Mouse (Mus musculus) ZHBTc4 (cell line): ENCODE results near the gene Rbfox2.

Experiments used
- DNase-seq: peaks from one replicate; pipeline ENCODE4 v3.0.0-alpha.2; 2011; ENCODE audit warnings: low read depth, low spot score

Gene Rbfox2

DNA sequence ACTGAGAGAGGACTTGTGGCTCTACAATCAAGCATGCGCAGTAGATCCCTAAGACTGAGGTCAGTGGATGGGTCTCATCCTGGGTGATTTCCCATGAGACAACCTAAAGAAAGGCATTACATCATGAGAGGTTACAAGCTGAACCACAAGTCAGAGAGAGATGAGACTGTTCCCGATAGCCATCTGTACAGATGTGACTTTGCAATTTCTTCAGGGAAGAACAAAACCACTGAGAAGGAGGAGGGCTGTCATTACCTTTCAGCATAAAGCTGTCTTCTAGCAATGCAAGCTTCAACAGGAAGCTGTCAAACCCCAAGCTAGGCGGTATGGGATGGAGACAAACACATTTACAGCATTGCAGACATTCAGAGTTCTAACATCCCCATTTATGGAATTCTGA lies 157.3 kb downstream of the Rbfox2 start:
- no peak for DNase-seq

DNA sequence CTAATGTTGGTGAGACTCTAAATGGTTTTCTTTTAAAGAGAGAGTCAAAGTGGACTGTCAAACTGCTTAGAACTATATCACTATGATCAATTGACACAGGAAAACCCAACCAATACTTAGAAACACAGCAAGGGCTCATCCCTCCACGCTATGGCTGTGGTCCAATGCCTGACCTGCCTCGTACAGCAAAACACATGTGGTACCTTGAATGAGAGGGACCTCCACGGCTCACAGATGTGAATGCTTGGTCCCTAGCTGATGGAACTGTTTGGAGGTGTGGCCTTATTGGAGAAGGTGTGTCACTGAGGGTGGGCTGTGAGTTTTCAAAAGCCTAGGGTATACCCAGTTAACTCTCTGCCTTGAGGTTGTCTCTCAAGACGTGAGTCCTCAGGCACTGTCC lies 159.9 kb downstream of the Rbfox2 start:
- DNase-seq: no peak

DNA sequence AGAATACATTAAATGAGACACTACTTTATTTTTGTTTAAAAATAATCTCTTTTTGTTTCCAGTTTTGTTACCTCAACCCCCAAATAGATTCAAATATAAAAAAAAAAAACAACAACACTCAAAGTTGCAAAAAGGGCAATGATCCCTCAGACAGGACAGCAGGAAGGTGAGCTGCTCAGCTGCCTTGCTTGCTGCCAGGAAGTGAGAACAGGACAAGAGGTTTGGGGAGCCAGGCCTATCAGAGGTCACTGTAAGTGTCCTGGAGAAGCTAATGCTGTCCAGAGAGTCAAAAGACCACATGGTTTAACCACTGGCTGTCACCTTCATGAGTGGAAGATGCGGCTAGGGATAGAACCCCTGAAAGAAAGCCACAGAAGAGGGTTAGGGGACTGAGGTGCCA lies 161.8 kb downstream of the Rbfox2 start:
- DNase-seq: no peak

DNA sequence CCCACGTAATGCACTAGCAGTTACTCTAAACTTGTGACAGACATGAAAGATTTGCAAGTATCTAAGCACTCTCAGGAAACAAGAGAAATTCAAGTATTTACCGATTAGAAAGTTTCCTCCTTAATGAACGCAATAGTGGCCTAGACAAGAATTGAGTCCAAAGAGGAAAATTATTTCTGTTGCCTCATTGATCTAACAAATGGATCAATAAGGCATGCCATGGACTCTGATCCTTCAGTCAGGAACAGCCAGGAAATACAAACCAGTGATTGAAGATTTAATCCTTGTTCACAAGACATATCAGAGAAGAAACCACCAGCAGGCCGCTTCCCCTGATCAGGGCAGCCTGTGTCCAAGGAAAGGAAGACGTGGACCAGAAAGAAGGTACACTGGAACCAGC lies 164.0 kb downstream of the Rbfox2 start:
- no peak for DNase-seq

DNA sequence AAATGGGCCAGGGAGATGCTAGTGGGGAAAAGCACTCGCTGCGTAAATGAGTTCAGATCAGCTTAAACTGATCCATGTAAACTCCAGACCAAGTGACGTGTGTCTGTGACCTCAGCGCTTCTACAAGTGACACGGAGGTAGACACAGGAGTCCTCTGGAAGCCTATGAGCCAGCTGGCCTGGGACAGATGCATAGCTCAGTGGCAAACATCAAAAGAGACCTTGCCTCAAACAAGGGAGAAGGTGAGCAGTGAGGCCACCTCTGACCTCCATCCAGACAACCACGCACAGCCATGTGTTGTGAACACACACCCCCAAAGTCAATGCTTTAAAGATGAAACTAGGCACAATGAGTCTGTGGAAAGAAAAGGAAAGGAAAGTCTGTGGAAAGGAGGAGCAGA lies 164.5 kb downstream of the Rbfox2 start:
- DNase-seq: no peak

DNA sequence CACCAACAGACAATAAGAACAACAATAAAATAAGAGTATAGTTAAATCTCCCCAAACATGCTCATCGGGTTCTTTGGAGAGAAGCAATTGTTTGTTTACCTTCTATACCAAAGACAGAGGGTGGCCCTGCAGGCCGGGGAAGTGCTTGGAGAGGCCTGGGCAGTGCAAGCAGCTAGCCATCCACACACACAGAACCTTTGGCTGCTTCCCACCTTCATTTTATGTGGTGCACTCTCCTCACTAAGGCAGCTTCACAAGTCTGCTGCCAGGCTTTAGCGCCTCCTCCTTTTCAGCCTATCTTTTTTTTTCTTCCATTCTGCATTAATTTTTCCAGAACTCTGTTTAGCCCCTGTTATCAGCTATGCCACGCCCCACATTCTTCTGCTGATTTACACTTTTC lies 165.1 kb downstream of the Rbfox2 start:
- DNase-seq: no peak

DNA sequence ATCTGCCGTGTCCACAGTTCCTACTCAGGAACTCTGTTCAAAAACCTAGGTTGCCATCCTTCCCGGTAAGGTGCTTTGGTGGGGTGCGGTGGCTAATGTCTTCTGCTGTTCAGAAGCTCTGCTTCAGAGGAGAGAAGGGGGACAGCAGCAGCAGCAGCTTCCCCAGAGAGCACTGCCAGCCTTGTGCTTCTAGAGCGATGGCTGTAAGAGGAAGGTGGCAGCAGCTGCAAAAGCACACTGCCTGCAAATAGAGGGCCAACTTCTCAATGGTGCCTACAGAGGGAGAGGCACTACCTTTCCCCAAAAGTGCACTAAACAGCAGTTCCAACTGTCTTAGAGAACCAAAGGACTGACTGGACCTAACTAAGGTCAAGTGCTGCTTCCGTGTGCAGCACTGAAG lies 168.5 kb downstream of the Rbfox2 start:
- no peak for DNase-seq

DNA sequence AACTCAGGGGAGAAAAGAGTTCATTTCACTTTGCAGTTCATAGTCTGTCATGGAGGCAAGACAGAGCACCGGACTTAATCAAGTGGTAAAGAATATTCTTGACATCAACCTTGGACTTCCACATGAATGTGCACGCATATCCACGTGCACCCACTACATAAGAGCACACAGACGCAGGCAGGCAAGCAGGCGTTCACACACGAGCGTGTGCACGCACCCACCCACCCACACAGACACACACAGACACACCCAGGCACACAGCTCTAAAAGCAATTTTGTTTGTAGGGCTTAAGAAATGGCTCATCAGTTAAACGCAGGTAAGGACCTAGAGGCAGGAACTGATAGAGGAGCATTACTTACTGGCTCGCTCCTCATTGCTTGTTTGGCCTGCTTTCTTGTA lies 172.3 kb downstream of the Rbfox2 start:
- DNase-seq: no peak

DNA sequence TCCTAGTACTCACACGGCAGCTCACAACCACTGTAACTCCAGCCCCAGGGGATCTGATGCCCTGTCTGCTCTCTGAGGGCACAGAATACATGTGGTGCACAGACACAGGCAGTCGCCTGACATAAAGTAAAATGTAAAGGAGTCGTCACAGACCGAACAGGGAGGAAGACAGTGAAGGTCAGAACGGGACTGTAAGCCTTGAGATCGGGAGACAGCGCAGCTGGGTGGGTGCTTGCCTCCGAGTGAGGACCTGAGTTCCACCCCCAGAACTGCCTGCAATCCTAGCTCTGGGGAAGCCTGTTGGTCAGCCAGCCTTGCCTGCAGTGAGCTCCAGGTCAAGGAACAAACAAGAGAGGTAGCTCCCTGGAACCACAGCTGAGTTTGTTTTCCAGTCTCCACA lies 177.7 kb downstream of the Rbfox2 start:
- no peak for DNase-seq

DNA sequence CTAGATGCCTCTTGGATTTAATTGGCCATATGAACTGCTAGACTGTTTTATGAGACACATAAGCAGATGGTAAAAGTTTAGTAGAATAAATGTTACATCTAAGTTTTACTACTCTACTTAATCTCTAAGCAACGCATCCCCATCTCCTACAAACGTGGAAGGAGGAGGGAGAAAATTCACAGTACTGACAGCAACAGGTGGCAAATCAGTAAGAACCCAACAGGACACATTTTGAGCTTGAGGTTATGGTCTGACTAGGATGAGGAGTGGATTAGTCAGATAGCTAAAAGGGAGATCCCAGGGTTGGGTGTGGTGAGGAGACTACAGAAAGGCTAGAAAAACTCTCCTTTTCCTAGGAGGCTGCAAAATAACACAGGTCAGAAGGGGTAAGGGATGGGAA lies 179.1 kb downstream of the Rbfox2 start:
- no peak for DNase-seq

DNA sequence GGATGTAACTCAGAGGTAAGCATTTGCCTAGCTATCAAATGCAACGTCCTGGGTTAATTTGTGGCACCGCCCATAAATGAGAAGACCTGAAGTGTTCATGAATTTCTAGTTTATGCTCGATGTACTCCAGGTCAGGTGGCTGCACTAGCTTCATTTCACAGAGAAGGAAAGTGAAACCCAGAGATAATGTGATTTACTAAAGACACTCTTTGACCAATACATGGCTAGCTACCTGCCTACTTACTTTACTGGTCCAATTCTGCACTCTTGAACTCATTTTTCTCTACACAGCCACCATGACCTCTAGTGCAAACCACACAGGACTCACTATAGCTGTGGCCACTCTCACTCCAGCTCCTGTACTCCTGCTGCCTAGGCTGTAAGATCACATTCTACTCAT lies 180.1 kb downstream of the Rbfox2 start:
- DNase-seq: no peak

DNA sequence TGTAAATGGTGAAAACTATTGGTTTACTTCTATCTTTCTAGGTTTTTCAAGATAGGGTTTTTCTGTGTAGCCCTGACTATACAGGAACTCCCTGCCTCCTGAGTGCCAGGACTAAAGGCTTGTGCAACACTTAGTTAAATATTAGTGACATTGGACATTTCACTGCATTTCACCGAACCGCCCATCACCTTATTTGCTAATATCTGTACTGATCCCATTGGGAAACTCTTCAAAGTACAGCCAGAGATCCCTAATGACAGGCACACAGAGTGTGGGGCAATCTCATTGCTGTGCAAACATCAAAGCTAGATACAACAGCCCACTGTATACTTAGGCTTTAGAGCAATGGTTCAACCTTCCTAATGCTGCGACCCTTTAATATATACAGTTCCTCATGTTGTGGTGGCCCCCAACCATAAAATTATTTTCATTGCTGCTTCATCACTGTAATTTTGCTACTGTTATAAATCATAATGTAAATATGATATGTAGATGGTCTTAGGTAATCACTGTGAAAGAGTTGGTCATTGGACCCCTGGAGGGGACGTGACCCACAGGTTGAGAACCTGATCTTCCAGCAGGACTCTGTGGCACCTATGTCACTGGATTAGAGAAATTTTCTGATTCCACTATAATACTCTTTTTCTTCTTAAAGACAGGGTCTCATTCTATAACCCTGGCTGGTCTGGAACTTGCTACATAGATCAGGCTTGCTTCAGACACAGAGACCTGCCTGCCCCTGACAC lies 182.3 kb downstream of the Rbfox2 start:
- no peak for DNase-seq

DNA sequence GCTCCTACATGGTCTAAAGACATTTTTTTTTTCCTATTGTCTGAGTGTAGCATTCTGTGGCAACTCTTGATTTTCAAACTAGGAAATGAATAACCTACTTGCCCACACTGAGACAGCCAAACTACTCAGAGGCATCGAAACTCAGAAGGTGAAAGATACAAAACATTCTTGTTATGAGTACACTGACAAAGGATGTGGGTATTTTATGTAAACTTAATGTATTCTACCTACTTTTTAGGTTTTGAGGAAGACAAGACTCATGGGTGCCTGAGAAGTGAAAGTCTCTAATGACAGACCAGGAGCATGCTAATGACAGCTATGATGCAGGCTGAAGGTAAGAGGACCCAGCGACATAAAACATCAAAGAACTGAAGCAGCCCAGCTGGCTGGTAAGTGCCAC lies 184.0 kb downstream of the Rbfox2 start:
- no peak for DNase-seq

DNA sequence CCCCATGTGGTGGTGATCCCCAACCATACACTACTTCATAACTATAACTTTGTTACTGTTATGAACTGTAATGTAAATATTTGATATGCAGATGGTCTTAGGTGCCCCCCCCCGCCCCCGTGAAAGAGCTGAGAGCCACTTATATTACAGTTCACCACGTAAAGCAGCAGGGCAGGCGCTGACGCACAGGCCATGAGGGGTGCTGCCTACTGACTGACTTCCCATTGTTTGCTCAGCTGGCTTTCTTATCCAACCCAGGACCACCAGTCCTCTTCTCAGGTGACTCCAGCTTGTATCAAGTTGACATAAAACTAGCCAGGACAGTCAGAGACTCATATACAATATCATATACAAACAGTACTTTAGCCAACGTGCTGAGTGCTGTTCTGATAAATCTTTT lies 184.6 kb downstream of the Rbfox2 start:
- no peak for DNase-seq

DNA sequence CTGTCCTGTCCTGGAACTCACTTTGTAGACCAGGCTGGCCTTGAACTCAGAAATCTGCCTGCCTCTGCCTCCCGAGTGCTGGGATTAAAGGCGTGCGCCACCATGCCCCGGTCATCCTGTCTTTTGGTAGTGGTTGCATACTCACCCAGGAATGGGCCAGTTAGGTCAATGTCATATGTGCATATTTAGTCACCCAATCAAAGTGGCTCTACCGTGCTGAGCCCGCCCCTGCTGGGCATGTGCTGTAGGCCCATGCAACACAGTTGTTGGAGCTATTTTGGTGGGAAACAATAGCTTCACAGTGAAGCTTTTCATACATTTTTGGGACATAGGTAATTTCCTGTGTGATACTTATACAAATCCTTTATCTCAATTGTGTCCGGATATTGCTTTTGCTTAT lies 187.1 kb downstream of the Rbfox2 start:
- DNase-seq: peak; percentile 72

DNA sequence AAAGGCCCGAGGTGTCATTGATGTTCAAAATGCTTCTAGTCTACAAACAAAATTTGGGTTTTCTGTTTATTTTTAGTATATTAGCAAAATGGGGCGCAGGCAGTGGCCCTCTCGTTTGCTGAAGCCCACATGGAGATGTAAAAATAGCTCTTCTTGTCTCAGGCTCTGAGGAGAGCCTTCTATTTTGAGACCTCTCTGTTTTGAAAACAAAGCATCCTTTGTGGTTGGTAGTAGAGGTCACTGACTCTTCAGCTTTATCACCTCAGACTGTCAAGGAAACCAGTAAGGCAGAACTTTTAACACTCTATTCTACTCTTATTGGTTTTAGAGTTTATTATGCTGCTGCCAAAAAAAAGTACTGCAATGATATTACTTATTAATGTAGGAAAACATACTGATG lies 189.6 kb downstream of the Rbfox2 start:
- DNase-seq: no peak

DNA sequence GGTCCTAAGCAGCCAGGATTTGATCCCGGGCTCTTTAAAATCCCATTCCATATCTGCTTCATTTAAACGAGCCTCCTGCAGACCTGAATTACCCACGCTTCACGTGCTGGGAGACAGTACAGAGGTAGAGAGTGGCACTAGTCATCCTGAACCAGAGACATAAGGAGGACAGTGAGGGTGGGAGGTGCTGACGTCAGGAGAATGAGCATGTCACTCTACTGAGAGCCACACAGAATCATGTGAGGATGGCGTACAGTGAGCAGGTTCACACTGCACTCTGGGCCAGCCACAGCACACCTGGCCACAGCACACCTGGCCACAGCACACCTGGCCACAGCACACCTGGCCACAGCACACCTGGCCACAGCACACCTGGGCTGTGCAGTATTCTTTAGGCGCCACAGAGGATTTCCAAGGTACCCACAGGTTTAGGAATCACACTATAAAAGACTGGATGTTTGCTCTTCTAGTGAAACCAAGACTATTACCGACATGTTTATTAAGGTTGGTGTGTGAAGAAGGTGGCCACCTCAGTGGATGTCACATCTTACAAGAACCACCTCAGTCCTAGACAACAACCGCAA lies 190.6 kb downstream of the Rbfox2 start:
- DNase-seq: no peak

DNA sequence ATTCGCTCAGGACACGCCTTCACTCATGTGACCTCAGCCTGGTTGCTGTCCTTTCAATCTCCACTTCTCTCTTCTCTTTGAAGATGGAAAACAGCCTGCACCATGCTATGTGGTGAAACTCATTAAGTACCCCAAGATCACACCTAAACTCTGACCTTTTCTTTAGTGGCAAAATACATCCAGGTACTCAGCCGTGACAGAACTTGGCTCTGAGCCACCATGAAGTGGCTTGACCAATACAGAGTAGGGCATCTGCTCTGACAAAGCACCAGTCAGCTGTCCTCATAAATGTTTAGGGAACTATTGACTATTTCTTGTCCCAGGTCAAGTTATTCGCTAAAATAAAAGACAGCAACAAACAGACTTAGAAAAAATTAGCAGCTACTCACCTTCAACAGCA lies 191.3 kb downstream of the Rbfox2 start:
- peak; percentile 46 for DNase-seq

DNA sequence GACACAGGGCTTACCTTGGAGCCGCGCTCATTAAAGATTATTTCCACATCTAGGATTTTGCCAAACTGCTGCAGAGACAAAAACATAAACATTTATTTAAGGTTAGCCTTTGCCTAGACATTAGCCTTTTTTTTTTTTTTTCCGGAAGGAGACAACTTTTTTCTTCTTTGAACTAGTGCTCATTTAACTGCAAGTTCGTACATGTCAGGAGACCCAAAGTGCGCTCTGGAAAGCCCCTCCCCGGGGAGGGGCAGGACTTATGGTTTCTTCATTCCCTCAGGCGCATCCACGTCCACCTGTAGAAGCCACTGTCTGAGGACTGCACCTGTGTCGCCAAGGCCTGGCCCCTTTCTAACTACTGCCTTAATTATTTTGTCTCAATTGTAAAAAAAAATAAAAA lies 193.2 kb downstream of the Rbfox2 start:
- peak; percentile 47 for DNase-seq

DNA sequence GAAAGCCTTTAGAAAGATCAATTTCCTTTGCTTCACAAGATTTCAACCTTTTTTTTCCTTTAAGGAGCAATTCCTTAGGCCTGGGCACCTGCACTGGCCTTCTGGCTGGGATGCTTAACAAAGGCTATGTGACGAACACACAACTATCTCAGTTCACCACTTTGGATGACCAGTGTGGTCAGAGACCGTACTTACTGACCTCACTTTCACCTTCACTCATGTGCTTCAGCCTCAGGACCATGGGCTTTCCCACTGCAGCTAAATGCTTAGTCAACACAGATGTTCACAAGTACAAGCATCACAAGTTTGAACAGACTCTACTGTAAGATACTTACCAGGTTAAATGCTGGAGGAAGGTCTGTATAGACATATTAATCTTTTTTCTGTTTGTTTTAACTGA lies 194.4 kb downstream of the Rbfox2 start:
- no peak for DNase-seq

DNA sequence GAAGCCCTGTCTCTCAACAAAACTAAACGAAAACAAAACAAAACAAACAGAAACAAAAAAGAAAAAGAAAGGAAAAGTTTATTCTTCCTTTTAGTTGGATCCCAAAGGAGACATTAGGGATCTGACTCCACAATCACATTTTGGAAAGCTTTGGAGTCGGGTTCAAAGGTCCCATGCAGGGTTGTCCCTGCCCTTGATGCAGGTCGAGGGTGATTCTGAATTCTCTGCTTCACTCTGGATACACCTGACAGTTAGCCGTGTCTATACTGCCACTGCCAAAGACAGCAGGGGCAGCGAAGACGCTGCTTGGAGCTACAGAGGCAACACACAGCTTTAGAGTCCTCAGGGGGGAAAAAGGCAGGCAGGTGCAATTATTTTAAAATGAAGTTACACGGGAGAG lies 194.9 kb downstream of the Rbfox2 start:
- no peak for DNase-seq

DNA sequence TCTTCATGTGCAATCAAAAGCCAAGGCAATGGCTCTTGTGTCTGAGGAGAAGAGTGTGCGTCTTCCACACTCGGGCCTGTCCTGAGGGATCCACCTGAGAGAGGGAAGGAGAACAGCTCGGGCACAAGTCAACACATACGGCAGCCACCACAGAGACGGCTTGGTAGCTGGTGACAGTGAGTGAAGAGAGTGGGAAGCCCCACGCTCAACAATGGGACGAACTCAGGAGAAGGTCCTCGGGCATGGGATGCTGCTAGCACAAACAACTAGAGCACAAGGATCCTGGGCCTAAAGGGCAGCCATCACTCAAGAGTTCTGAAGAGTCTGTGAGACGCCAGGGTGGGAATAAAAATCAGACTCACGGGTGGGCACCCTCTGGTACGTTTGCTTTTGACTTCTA lies 196.4 kb downstream of the Rbfox2 start:
- no peak for DNase-seq

DNA sequence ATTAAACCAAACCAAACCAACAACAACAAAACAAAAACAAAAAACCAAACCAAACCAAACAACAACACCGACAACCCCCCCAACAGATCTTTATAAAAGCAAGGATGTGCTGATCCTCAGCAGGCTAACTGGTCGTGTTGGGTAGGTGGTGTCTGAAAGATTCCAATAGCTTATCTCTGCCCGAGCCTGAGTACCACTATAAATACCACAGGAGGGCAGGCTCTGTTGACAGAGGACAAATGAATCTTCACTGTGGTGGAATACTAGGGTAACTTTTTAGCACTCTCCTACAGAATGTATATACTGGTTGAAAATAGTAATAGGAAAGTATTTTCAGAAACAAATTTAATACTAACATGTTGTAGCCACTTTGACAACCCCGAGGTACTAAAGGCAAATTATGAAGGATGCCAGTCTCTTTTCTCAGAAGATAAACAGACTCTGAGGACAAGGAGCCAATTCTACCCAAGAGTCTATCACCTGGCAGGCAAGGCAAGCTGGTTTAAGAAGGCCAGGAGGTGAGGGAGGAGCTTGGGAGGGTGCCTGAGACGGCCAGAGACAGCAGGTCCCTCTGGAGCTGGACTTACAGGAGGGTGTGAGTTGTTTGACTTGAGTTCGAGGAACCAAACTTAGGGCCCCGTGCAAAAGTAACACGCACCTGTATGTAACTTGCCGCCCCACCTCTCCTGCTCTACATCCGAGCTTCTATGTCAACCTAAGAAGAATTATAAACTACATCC lies 199.5 kb downstream of the Rbfox2 start:
- no peak for DNase-seq
